Mouse (Mus musculus): Measurements from ENCODE around the gene Rab8a. TPM values are rescaled to one million over a fixed set of nuclear protein-coding genes. Genes with fewer than 3 reads are reported as not detected.
A peak's percentile ranks its signal among the peaks of the same experiment; 100 is the strongest.

Gene Rab8a
- total RNA-seq, 2 experiments from 2014 or later: 60.9 to 64.7 TPM

DNA sequence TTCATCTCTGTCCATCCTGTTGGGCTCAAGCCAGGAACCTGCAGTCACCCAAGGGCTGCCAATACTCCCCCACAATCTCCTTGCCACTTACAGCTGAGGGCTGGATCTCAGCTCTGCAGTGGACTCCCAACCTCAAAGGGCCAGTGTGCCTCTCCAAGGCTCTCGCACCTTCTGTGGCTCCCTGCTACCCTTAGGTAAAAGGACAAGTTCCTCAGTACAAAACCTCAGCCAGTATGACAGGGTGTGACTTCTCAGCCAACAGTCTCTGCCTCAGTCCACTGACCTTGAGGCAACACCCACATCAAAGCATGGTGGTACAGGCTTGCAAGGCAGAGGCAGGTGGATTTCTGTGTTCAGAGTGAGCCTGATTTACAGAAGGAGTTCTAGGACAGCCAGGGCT is 50.8 kb downstream of the Rab8a start:
- no peak for DNase-seq

DNA sequence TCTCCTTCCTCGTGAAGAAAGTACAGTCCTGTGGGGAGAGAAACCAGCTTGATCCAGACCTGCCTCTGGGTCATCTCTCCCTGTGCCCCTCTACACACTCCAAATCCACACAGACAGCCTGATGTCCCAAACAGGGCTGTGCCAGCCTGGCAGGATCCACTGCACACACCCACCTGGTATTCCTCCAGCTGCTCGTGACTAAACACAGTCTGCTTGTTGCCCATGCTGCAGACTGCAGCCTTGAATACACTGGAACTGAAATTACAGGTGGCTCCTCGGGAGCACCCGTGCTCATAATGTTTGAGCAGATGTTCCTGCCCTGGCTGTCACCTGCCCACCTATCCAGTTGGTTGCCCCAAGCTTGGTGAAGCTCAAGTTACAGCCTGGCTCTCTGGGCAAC is 51.8 kb downstream of the Rab8a start, which contains the start of gene Cib3:
Gene Cib3, minus strand, starts transcription at position 87 of the 400 bp plus-strand sequence.
- DNase-seq: no peak

DNA sequence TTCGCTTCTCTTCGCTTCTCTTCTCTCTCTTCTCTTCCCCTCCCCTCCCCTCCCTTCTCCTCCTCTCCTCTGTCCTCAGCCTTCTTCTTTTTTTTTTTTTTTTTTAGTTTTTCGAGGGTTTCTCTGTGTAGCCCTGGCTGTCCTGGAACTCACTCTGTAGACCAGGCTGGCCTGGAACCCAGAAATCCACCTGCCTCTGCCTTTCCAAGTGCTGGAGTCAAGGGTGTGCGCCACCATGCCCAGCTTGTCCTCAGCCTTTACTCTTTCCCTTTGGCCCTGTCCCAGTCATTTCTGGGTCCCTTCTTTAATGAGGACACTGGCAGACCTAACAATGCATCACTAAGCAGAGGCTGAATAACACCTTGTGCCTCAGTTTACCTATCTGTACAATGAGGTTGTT is 52.5 kb downstream of the Rab8a start, which contains the start of gene Gm11034:
Gene Gm11034, minus strand, starts transcription at position 101 of the 400 bp plus-strand sequence.
- no peak for DNase-seq

DNA sequence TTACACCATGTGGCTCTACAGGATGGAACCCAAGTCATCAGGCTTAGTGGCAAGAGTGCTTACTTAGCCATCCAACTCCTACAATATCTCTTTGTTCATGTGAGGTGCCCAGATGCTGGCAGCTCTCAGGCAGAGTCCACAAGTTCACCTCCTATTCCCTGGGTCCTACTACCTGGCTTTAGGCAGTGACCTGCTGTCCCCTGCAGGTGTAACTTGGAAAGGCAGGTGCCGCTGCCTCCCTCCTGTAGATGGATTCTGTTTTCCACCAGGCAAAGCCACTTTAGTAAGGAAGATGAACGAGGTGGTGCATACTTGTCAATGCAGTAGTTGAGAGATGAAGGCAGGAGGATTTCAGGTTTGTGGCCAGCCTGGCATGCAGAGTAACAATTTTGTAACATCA is 54.1 kb downstream of the Rab8a start:
- DNase-seq: peak; percentile 16

DNA sequence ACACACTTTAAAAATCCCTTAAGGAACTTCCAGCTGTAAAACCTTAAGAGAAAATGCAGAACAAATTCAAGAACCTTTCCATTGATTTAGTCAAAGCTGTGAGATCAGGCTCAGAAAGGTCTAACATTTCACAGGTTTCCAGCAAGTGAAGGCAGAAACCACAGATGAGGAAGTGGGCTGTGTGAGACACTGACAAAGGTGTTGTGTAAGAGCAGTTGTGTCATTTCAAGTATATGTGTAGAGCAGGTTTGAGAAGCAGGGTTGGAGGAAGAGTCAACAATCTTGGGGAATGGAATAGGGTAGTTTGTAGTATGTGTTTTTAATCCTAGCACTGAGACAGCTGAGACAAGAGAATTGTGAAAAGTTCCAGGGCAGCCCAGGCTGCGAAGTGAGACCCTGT is 54.9 kb downstream of the Rab8a start:
- DNase-seq: no peak

DNA sequence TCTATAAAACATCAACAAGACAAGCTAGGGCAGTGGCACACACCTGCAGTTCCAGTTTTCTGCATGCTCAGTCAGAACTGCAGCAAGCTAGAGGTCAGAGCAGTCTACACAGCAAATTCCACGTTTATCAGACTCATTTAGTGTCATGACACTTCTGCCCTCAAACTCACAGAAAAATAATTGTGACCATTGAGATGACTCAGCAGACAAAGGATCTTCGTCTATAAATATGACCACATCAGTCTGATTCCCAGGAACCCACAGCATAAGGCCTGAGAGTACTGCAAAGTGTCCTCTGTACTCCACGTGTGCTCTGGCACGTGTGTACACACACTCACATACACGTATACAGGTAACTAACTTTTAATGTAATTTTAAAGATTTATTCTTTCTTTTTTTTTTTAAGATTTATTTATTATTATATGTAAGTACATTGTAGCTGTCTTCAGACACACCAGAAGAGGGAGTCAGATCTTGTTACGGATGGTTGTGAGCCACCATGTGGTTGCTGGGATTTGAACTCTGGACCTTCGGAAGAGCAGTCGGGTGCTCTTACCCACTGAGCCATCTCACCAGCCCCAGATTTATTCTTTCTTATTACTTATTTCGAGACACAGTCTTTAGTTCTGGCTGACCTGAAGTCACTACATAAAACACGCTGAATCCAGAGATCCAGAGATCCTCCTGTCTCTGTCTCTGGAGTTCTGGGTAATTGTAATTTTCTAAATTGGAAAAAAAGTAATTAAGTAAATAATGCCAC is 58.0 kb downstream of the Rab8a start:
- no peak for DNase-seq

DNA sequence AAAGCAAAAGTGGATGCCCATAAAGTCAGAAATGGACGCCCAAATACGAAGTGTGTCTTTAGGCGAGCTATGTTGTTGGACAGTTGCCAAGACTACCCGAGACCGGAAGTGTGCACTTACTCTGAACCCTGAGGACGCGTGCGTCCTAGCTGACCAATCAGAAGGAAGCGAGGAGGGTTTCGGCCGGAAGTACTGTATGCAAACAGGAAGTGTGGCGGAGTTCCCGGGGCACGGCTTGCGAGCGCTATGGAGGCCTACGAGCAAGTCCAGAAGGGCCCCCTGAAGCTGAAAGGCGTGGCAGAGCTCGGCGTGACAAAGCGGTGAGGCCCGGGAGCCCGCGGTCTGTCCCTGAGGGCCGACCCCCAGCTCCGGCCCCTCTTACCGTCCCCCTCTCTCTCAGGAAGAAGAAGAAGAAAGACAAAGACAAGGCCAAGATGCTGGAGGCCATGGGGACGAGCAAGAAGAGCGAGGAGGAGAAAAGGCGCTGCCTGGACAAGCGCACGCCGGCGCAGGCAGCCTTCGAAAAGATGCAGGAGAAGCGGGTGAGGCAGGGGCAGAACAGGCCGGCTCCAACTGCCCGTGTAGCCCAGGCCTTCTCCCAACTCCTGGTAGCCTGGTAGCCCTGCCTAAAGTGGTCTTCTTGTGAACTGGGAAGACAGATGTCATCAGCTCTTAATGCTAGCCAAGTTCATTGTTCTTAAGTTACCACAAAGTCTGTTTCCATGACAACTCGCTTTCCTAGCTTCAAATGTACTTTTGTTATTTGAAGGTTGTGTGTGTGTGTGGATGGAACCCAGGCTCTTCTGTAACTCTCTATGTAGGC is 58.8 kb downstream of the Rab8a start, which contains the start of gene Fam32a:
Gene Fam32a, plus strand, starts transcription at position 190 of the 823 bp plus-strand sequence.
- DNase-seq: peak; percentile 91

DNA sequence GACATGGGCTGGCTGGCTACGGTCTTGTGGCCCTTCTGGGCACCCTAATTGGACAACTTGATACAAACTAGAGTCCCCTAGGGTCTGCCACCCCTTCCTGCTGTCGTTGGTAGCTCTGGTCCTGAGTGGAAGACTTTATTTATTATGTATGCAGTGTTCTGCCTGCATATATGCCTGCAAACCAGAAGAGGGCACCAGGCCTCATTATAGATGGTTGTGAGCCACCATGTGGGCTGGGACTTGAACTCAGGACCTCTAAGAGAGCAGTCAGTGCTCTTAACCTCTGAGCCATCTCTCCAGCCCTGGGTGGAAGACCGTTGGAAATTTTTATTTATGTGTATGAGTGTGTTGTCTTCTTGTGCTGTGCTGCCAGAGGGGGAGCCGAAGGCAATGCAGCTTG is 59.8 kb downstream of the Rab8a start:
- no peak for DNase-seq

DNA sequence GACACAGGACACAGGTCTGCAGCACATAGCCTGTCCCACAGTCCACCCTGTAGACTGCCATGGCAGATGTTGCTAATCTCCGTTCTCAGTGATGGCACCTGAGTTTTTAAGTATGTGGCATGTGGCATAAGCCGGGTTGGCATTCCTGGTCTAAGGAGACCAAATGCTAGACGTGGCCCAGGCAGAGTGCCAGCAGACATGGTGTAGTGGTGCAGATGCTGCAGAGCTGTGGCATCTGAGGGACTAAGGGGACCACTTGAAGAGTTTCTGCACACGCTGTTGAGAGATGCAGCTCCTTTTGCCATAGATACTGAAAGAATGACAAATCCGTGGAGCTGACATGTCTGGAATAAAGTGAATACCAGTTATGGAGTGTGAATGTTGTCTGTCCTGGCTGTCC is 61.7 kb downstream of the Rab8a start:
- DNase-seq: no peak

Other genes starting within 250 kb of the Rab8a start
- 10 to 100 TPM; 15.4 to 25.9 TPM for gene Zfp961, start 210.2 kb upstream of the Rab8a start, total RNA-seq (2021)
- 1 to 10 TPM; 1.7 to 1.8 TPM for gene Cyp4f18, start 151.6 kb upstream of the Rab8a start, total RNA-seq (2021)
- gene Olfr372, start 120.0 kb upstream of the Rab8a start, total RNA-seq (2021): not detected
- gene Olfr373, start 78.0 kb upstream of the Rab8a start, total RNA-seq (2021): not detected
- not detected for gene Olfr374, start 54.2 kb upstream of the Rab8a start, total RNA-seq (2021)
- gene Tpm4, start 26.2 kb upstream of the Rab8a start, total RNA-seq (2021): 100 to 1,000 TPM; 201 to 246 TPM
- gene Hsh2d, start 28.4 kb downstream of the Rab8a start, total RNA-seq (2021): under 1 TPM; 0.21 to 0.27 TPM
- not detected for gene Cib3, start 51.6 kb downstream of the Rab8a start, total RNA-seq (2021)
- not detected for gene Gm11034, start 52.4 kb downstream of the Rab8a start, total RNA-seq (2021)
- gene Fam32a, start 58.5 kb downstream of the Rab8a start, total RNA-seq (2021): 10 to 100 TPM; 43.8 to 46.8 TPM
- gene Ap1m1, start 78.8 kb downstream of the Rab8a start, total RNA-seq (2021): 10 to 100 TPM; 66.8 to 81.0 TPM
- 10 to 100 TPM; 18.5 to 18.7 TPM for gene Gm10282, start 144.1 kb downstream of the Rab8a start, total RNA-seq (2021)
- gene Klf2, start 157.8 kb downstream of the Rab8a start, total RNA-seq (2021): 10 to 100 TPM; 48.0 to 99.9 TPM

All from adrenal gland, postnatal 10 days (tissue).